Comparison of ENCODE assay signal across 7 mouse cellular contexts in genomic region chr19:12574012-12574407, GRCm38 (mm10). TPM values are rescaled to one million over a fixed set of nuclear protein-coding genes. Genes with fewer than 3 reads are reported as not detected.
DNase-seq lines count a peak whose midpoint lies in the region; ATAC-seq lines count a peak whose summit lies in the region.

No protein-coding gene starts in this region.

- peaks cover 27% of the 10 kb centered on the region for H3K36me3 ChIP-seq in megakaryocyte, embryonic 14.5 days (replicated peaks; ENCODE audit: low read length)
- no peaks in the 10 kb centered on the region for H3K36me3 ChIP-seq in stomach, embryonic 15.5 days

- no peaks in the 10 kb centered on the region for H3K9me3 ChIP-seq in megakaryocyte, embryonic 14.5 days
- H3K9me3 ChIP-seq in stomach, embryonic 15.5 days: no peaks in the 10 kb centered on the region

- 18% methylated on average over 5 of the region's 5 CpGs for WGBS in stomach, embryonic 15.5 days

- H3K4me2 ChIP-seq in stomach, embryonic 15.5 days: peak overlapping the region; percentile 71

- ATAC-seq in CD4-positive, CD25-positive, alpha-beta regulatory T cell, adult 4 months: peak; percentile 53
- no peak for ATAC-seq in stomach, embryonic 15.5 days (ENCODE audit: insufficient read depth, low FRiP score, low read depth)

- peak overlapping the region; percentile 80 for H3K27ac ChIP-seq in stomach, embryonic 15.5 days

- peaks cover 69% of the 10 kb centered on the region for H3K4me1 ChIP-seq in megakaryocyte, embryonic 14.5 days
- peaks cover 6% of the 10 kb centered on the region for H3K4me1 ChIP-seq in stomach, embryonic 15.5 days

- peak overlapping the region; percentile 91 for H3K4me3 ChIP-seq in megakaryocyte, embryonic 14.5 days (replicated peaks)
- peak overlapping the region; percentile 43 for H3K4me3 ChIP-seq in stomach, embryonic 15.5 days (replicated peaks)

- peak; percentile 76 for DNase-seq in NIH3T3 (ENCODE audit: low read depth)
- DNase-seq in heart, adult 18-20 months: peak; percentile 62 to 74
- DNase-seq in kidney, postnatal 10 days: peak; percentile 33
- DNase-seq in cerebellum, postnatal 36 days: no peak

- H3K27me3 ChIP-seq in megakaryocyte, embryonic 14.5 days (replicated peaks): no peaks in the 10 kb centered on the region
- no peaks in the 10 kb centered on the region for H3K27me3 ChIP-seq in stomach, embryonic 15.5 days (replicated peaks)

- peak overlapping the region; percentile 22; the same call in 1 of the 2 replicates for H3K9ac ChIP-seq in stomach, embryonic 15.5 days

RNA-seq across cellular contexts. Expression of gene Gm4952, which starts 25.8 kb away (rescaled TPM):
- not detected for polyA plus RNA-seq in CD4-positive, CD25-positive, alpha-beta regulatory T cell, adult 4 months (2017; shearing (Covaris generic))
- total RNA-seq in heart, adult 18-20 months (2021): not detected
- not detected in 2 replicates for polyA plus RNA-seq in megakaryocyte, embryonic 14.5 days (2012; ENCODE audit: insufficient read depth, low replicate concordance)
- 0.32 and 0.43 TPM in 2 replicates for polyA plus RNA-seq in stomach, embryonic 15.5 days (2015; fragmentation: Nextera tagmentation; extraction: Ambion mirVana)

RNA-seq across cellular contexts. Expression of gene Fam111a, which starts 28.5 kb away (rescaled TPM):
- polyA plus RNA-seq in CD4-positive, CD25-positive, alpha-beta regulatory T cell, adult 4 months (2017; shearing (Covaris generic)): 10 to 100 TPM; 43.5 to 49.8 TPM
- 1 to 10 TPM; 4.9 to 5.6 TPM for total RNA-seq in heart, adult 18-20 months (2021)
- 1.7 TPM in 1 of 2 replicates, not detected in the other for polyA plus RNA-seq in megakaryocyte, embryonic 14.5 days (2012; ENCODE audit: insufficient read depth, low replicate concordance)
- polyA plus RNA-seq in stomach, embryonic 15.5 days (2015; fragmentation: Nextera tagmentation; extraction: Ambion mirVana): 20.5 and 21.1 TPM in 2 replicates

RNA-seq across cellular contexts. Expression of gene Glyat, which starts 59.1 kb away (rescaled TPM):
- polyA plus RNA-seq in CD4-positive, CD25-positive, alpha-beta regulatory T cell, adult 4 months (2017; shearing (Covaris generic)): under 1 TPM in 1 of 2 experiments, not detected in 1; 0.19 TPM
- total RNA-seq in heart, adult 18-20 months (2021): not detected
- not detected in 2 replicates for polyA plus RNA-seq in megakaryocyte, embryonic 14.5 days (2012; ENCODE audit: insufficient read depth, low replicate concordance)
- not detected in 2 replicates for polyA plus RNA-seq in stomach, embryonic 15.5 days (2015; fragmentation: Nextera tagmentation; extraction: Ambion mirVana)

Comparison
In these comparisons a context has a peak if more than half of its experiments do, and no peak if none do; other contexts are left out.
1. DNase-seq: peak in NIH3T3 (single experiment), heart, adult 18-20 months (2 of 2) and kidney, postnatal 10 days (single experiment); none in cerebellum, postnatal 36 days (0 of 2).